Mouse (Mus musculus) heart, embryonic 11.5 days (tissue): Measurements from ENCODE around the gene Nup93. TPM values are rescaled to one million over a fixed set of nuclear protein-coding genes. Genes with fewer than 3 reads are reported as not detected.
A peak's percentile ranks its signal among the peaks of the same experiment; 100 is the strongest.

Source experiments
- ATAC-seq: fragments of 200-750 bp; cut with Nextera tagmentation; replicated peaks from 2 replicates; pipeline ENCODE4 v1.8.0; 2017; ENCODE audit warnings: moderate library complexity; ENCODE audit not compliant: insufficient number of reproducible peaks, low FRiP score, low TSS enrichment
- H3K27ac ChIP-seq: fragments of 300-500 bp; sonication (generic); 2 replicates; pipeline ENCODE4 v1.5.1; 2014; ENCODE audit warnings: mild to moderate bottlenecking, low read depth, low read length
- H3K27me3 ChIP-seq: fragments of 300-500 bp; sonication (generic); 2 replicates; pipeline ENCODE4 v1.6.1; 2014; ENCODE audit warnings: mild to moderate bottlenecking, low read length, mixed read lengths; ENCODE audit not compliant: control insufficient read depth, insufficient read depth
- H3K36me3 ChIP-seq: fragments of 300-500 bp; sonication (generic); 2 replicates; pipeline ENCODE4 v1.6.1; 2014; ENCODE audit warnings: mild to moderate bottlenecking, low read length, moderate library complexity, mixed read lengths; ENCODE audit not compliant: control insufficient read depth, insufficient read depth
- H3K4me1 ChIP-seq: fragments of 300-500 bp; sonication (generic); 2 replicates; pipeline ENCODE4 v1.6.1; 2014; ENCODE audit warnings: low read length; ENCODE audit not compliant: control insufficient read depth, insufficient read depth
- H3K4me2 ChIP-seq: fragments of 300-500 bp; sonication (generic); 2 replicates; pipeline ENCODE4 v1.6.1; 2014; ENCODE audit warnings: mild to moderate bottlenecking, moderate library complexity
- H3K4me3 ChIP-seq: fragments of 300-500 bp; sonication (generic); 2 replicates; pipeline ENCODE4 v1.5.1; 2014; ENCODE audit warnings: low read depth, low read length
- H3K9ac ChIP-seq: fragments of 300-500 bp; sonication (generic); 2 replicates; pipeline ENCODE4 v1.6.1; 2014; ENCODE audit warnings: mild to moderate bottlenecking, low read depth, low read length, moderate library complexity
- H3K9me3 ChIP-seq: fragments of 300-500 bp; sonication (generic); replicated peaks from 2 replicates; pipeline ENCODE4 v1.6.1; 2016; ENCODE audit warnings: low read length; ENCODE audit not compliant: control insufficient read depth
- WGBS: fragments of 180-500 bp; shearing (Covaris S2); extraction: QIAGEN DNeasy Blood & Tissue Kit; methylation state at CpG from one replicate; pipeline ENCODE4 v1.1.7; 2014; ENCODE audit not compliant: insufficient replicate concordance; 5-methylcytosine and 5-hydroxymethylcytosine counted together
- polyA plus RNA-seq: library from polyadenylated mRNA; unstranded; fragments of >200 nt; fragmentation: Nextera tagmentation; extraction: Ambion mirVana; gene quantifications from 2 replicates; pipeline ENCODE4 v1.2.1, GENCODE M21; 2014

Gene Nup93
- polyA plus RNA-seq, 1 experiment from 2014 or later: 73.4 TPM

DNA sequence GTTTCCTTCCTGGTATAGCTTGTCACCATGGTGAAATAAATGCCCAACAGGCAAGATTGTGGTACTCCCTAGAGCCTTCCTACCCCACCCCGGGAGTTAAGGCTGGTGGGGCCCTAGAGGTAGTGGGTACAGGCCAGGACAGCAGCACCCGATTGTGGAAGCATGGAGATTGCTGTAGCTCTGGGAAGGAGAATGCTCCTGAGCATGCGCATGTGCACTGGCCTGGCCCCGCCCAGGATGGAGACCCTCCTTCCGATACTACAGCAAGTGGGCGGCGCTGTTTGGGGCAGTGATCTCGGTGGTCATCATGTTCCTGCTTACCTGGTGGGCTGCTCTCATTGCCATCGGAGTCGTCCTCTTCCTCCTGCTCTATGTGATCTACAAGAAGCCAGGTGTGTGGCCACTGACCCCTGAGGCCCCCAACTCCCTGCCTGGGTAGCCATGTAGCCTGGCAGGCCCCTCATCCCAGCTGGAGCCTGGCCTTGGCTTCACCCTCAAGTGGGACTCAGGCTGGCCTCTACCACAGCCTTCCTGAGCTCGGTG, 129.5 kb downstream of the Nup93 start:
- Histone ChIP-seq H3K4me2 (no peak overlapping the region), H3K4me1 (peaks cover 3% of the 10 kb centered on the region; the same call in 1 of the 2 replicates), H3K36me3 (no peaks in the 10 kb centered on the region), H3K27me3 (no peaks in the 10 kb centered on the region), H3K27ac (no peak overlapping the region), H3K9me3 (no peaks in the 10 kb centered on the region), H3K4me3 (no peak overlapping the region), H3K9ac (no peak overlapping the region)
- 83% methylated on average over 11 of the region's 11 CpGs for WGBS
- ATAC-seq: no peak

DNA sequence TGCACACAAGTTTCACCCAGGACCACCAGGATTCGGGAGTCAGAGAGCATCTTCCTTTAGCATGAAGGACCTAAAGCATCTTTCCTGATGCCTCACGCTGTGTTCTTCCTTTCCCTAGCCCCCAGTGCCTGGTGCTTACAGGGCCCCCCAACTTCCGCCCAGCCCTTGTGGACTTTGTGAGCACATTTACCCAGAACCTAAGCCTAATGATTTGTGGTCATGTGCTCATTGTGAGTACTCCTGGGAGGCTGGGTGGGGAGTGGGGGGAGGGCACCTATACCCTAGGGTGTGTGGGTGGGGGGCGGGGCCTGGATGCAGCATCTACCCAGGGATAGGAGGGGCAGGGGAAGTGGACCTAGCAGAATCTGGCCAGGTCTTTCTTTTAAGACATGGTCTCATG, 131.3 kb downstream of the Nup93 start:
- no peak for ATAC-seq

DNA sequence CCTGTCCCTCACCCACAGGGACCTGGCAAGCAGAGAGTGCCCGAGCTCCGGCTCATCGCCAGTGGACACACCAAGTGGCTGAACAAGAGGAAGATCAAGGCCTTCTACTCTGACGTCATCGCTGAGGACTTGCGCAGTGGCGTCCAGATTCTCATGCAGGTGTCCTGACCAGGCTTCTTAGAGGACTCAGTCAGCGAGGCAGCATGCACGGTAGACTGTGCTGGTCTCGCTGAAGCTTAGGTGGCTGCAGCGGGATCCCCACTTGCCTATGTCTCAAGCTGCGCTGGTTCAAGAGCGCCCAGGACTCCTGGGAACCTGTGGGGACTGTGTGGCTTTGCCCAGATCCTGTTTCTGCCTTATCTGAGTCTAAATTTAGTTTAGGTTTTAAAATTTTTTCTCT, 131.9 kb downstream of the Nup93 start:
- Histone ChIP-seq H3K4me1 (peaks cover 3% of the 10 kb centered on the region; the same call in 1 of the 2 replicates), H3K9me3 (no peaks in the 10 kb centered on the region), H3K9ac (no peak overlapping the region), H3K36me3 (no peaks in the 10 kb centered on the region), H3K4me3 (no peak overlapping the region), H3K27me3 (no peaks in the 10 kb centered on the region), H3K4me2 (no peak overlapping the region), H3K27ac (no peak overlapping the region)
- 90% methylated on average over 13 of the region's 13 CpGs for WGBS
- ATAC-seq: no peak

More for the DNA sequence above, 131.3 kb downstream of the Nup93 start:
- no peak overlapping the region for H3K4me2 ChIP-seq
- H3K27ac ChIP-seq: no peak overlapping the region
- 88% methylated on average over 4 of the region's 4 CpGs for WGBS
- H3K9ac ChIP-seq: no peak overlapping the region
- H3K36me3 ChIP-seq: no peaks in the 10 kb centered on the region
- no peaks in the 10 kb centered on the region for H3K27me3 ChIP-seq
- H3K9me3 ChIP-seq: no peaks in the 10 kb centered on the region
- H3K4me1 ChIP-seq: peaks cover 3% of the 10 kb centered on the region; the same call in 1 of the 2 replicates
- H3K4me3 ChIP-seq: no peak overlapping the region

DNA sequence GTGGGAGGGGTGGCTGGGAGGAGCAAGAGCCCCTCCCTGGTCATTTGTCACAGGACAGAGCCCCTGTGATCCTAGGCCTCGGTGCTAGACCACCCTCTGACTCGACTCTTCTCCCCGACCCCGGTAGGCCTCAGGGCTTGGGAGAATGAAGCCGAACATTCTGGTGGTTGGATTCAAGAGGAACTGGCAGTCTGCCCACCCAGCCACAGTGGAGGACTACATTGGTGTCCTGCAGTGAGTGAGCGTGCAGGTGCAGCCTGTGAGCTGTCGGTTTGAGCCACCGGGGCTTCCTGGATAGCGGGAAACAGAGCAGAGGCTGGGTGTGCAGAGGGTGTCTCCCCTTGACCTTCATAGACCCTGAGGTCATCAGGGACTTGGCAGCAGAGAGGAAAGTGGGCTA, 134.1 kb downstream of the Nup93 start:
- Histone ChIP-seq H3K4me1 (peaks cover 3% of the 10 kb centered on the region; the same call in 1 of the 2 replicates), H3K4me2 (no peak overlapping the region), H3K27me3 (no peaks in the 10 kb centered on the region), H3K4me3 (no peak overlapping the region), H3K36me3 (no peaks in the 10 kb centered on the region), H3K9me3 (no peaks in the 10 kb centered on the region), H3K9ac (no peak overlapping the region), H3K27ac (no peak overlapping the region)
- WGBS: 69% methylated on average over 9 of the region's 9 CpGs
- ATAC-seq: no peak

DNA sequence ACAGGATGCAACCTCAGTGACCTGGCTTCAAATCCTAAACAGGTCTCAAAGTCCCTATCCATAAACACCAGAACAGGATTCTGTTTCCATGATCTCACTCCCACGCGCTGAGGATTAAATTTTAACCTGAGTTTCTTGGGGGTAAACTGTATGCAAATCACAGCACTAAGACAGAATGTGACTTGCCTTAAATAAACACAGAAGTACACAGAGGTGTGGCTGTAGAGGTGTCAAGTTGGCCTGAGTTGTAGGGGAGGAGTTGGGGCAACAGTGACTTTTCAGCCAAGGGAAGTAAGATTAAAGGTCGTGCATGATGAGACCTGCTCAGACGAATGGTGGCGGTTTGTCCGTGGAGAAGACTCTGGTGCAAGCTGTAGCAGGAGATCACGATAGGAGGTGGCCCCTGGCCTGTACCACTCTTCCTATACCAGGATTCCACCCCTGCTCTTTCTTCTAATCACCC, 139.7 kb downstream of the Nup93 start:
- Histone ChIP-seq H3K27ac (no peak overlapping the region), H3K4me2 (no peak overlapping the region), H3K9ac (no peak overlapping the region), H3K9me3 (no peaks in the 10 kb centered on the region), H3K4me1 (peaks cover 19% of the 10 kb centered on the region), H3K4me3 (no peak overlapping the region), H3K27me3 (no peaks in the 10 kb centered on the region), H3K36me3 (no peaks in the 10 kb centered on the region)
- no peak for ATAC-seq
- WGBS: 78% methylated on average over 7 of the region's 7 CpGs

DNA sequence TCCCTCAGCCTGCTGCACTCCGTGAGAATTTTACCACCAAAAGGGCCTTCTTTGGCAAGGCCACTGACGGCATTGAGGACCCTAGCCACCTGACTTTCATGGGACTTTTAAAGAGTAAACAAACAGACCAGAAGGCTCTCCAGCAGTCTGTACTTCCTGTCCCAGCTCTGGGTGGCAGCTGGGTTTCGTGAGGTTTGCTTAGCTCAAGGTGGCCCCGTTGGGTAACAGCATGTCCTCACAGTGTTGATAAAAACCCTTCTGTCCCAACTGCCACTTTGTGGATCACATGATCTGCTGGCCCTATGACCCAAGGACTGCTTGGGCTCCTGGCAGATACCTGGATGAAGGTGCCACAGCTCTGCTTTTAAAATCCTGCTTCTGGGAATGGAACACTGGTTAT, 140.2 kb downstream of the Nup93 start:
- no peak for ATAC-seq
- Histone ChIP-seq H3K9ac (no peak overlapping the region), H3K4me3 (no peak overlapping the region), H3K4me1 (peaks cover 19% of the 10 kb centered on the region), H3K9me3 (no peaks in the 10 kb centered on the region), H3K27me3 (no peaks in the 10 kb centered on the region), H3K27ac (no peak overlapping the region), H3K36me3 (no peaks in the 10 kb centered on the region), H3K4me2 (no peak overlapping the region)
- 64% methylated on average over 4 of the region's 4 CpGs for WGBS

DNA sequence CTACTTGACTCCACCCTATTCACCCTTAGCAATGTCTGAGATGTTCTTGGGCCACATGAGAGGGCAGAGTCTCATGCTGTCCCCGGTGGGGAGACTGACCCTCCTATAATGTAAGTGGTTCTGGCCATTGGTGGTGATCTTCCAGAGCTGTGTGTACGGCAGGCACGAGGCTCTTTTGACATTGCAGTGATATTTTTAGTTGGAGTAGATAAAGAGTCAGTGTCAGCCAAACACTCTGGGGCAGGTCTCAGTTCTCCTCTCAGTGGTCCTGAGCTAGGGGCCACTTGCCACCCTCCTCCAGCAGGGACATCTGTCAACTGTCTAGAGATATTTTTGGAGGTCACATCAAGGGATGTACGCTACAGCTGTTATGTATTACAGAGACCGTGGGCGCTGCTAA, 142.9 kb downstream of the Nup93 start:
- Histone ChIP-seq H3K4me3 (no peak overlapping the region), H3K4me2 (no peak overlapping the region; the same call in 1 of the 2 replicates), H3K9ac (no peak overlapping the region), H3K27me3 (no peaks in the 10 kb centered on the region), H3K9me3 (no peaks in the 10 kb centered on the region), H3K27ac (peak overlapping the region; percentile 37; the same call in 1 of the 2 replicates), H3K4me1 (peaks cover 19% of the 10 kb centered on the region), H3K36me3 (no peaks in the 10 kb centered on the region)
- 33% methylated on average over 6 of the region's 6 CpGs for WGBS
- 0 out of 2 replicates have a peak, but pooled peaks have one; percentile 42 for ATAC-seq

DNA sequence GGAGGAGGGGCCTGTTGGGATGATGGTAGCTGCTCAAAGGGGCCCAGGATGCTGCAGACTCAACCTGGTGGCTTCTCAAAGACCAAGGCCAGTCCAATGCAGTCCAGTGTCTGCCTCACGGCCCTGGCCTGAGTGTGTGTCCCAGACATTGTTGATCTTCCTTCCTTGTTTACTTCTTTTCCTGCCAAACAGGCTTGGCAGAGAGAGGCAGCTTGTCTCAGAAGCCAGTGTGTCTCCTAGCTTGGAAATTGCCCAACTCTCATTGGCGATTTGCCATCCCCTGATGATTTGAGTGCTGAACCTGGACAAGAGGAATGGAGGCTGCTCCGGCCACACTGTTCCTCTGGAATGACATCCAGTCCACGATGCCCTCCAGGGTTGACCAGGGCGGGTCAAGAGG, 144.2 kb downstream of the Nup93 start:
- Histone ChIP-seq H3K9ac (no peak overlapping the region), H3K27me3 (no peaks in the 10 kb centered on the region), H3K27ac (no peak overlapping the region), H3K4me2 (no peak overlapping the region), H3K4me3 (no peak overlapping the region), H3K4me1 (peaks cover 24% of the 10 kb centered on the region), H3K9me3 (no peaks in the 10 kb centered on the region), H3K36me3 (no peaks in the 10 kb centered on the region)
- no peak for ATAC-seq
- WGBS: 70% methylated on average over 5 of the region's 5 CpGs

DNA sequence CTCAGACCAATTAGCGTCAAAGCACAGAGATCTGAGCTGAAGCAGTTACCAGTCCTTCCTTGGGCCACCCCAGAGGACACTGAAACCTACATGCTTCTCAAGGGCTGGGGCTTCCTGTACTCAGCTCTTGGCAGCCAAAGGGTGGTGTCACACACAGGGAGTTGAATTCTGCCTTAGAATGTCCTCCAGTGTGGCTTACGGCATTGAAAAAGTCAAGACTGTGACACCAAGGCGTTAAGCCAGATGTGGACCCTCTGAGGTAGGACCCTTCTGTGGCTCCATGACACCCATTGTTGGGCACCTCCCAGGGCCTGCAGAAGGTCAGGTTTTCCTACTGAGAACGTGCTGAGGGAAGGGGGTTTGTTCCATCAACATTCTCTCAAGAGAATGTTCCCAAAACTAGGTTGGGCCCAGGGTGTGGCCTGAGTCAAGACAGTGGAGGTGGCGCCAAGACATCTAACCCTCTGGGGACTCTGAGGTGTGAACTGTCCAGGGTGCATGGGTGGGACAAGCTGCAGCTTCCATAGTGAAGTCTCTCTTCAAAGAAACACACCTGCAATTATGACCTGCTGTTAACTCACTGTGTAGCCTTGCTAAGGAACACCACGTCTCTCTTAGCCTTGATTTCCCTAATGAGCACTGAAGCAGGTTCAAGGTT, 147.5 kb downstream of the Nup93 start:
- Histone ChIP-seq H3K9me3 (no peaks in the 10 kb centered on the region), H3K4me1 (peaks cover 30% of the 10 kb centered on the region), H3K27me3 (no peaks in the 10 kb centered on the region), H3K4me3 (no peak overlapping the region), H3K4me2 (no peak overlapping the region), H3K27ac (no peak overlapping the region), H3K9ac (no peak overlapping the region), H3K36me3 (no peaks in the 10 kb centered on the region)
- ATAC-seq: no peak
- 83% methylated on average over 6 of the region's 6 CpGs for WGBS
